Mouse (Mus musculus) inflammation-experienced regulatory T-cells, adult 16 weeks (primary cell): Measurements from ENCODE around the gene Mybl2. TPM values are rescaled to one million over a fixed set of nuclear protein-coding genes. Genes with fewer than 3 reads are reported as not detected.

Source experiments
- polyA plus RNA-seq: library from polyadenylated mRNA; unstranded; fragments of 100-300 nt; shearing (Covaris generic); gene quantifications from one replicate; pipeline ENCODE4 v1.2.1, GENCODE M21; 2017

The Mybl2 gene
- 6.2 TPM for polyA plus RNA-seq

GRCm38 (mm10) chr2:163054335-163054840, at the start of gene Mybl2:
Gene Mybl2, plus strand, starts transcription at chr2:163054687.

GRCm38 (mm10) chr2:163016916-163017743, 37.4 kb upstream of the Mybl2 start, which contains the start of gene Ift52:
Gene Ift52, plus strand, starts transcription at chr2:163017354.

GRCm38 (mm10) chr2:163087728-163088127, 33.2 kb downstream of the Mybl2 start, which contains the start of gene Gtsf1l:
Gene Gtsf1l, minus strand, starts transcription at chr2:163087855.

Other genes with a start within 250 kb of the Mybl2 start
- gene Srsf6, start 123.2 kb upstream of the Mybl2 start, polyA plus RNA-seq = 55.1 TPM
- 0.07 TPM for gene L3mbtl1, start 111.2 kb upstream of the Mybl2 start, polyA plus RNA-seq
- not detected for gene Sgk2, start 67.4 kb upstream of the Mybl2 start, polyA plus RNA-seq
- gene Ift52, start 37.3 kb upstream of the Mybl2 start, polyA plus RNA-seq = 64.4 TPM
- gene Gtsf1l, start 33.2 kb downstream of the Mybl2 start, polyA plus RNA-seq = not detected
- 25.0 TPM for gene Tox2, start 148.4 kb downstream of the Mybl2 start, polyA plus RNA-seq